Mouse (Mus musculus) splenic B cell, adult 2 months (primary cell): ENCODE results near the gene Prune1.

Experiments
- DNase-seq: peaks from one replicate; pipeline ENCODE4 v3.0.0-alpha.2; 2011; ENCODE audit warnings: low read depth, low spot score
- H3K27me3 ChIP-seq: 2 replicates; pipeline ENCODE4 v1.6.1; 2012; ENCODE audit warnings: mild to moderate bottlenecking, low read length, moderate library complexity, mixed read lengths; ENCODE audit not compliant: control insufficient read depth, poor library complexity, insufficient read depth, severe bottlenecking
- H3K36me3 ChIP-seq: 2 replicates; pipeline ENCODE4 v1.6.1; 2012; ENCODE audit warnings: mild to moderate bottlenecking, low read length, moderate library complexity, mixed read lengths; ENCODE audit not compliant: control insufficient read depth, poor library complexity, insufficient read depth, severe bottlenecking

The Prune1 gene

GRCm38 (mm10) chr3:95275161-95275560 is 6.7 kb downstream of the Prune1 start:
- Histone ChIP-seq H3K27me3 (no peaks in the 10 kb centered on the region), H3K36me3 (no peaks in the 10 kb centered on the region)
- no peak for DNase-seq

- DNase-seq = no peak
- H3K27me3 ChIP-seq = no peaks in the 10 kb centered on the region
These were observed 7.4 kb downstream of the Prune1 start for GRCm38 (mm10) chr3:95274453-95274852.

GRCm38 (mm10) chr3:95273471-95273870 is 8.4 kb downstream of the Prune1 start:
- H3K36me3 ChIP-seq = no peaks in the 10 kb centered on the region
- H3K27me3 ChIP-seq = no peaks in the 10 kb centered on the region
- DNase-seq = no peak

More at GRCm38 (mm10) chr3:95274453-95274852, 7.4 kb downstream of the Prune1 start:
- H3K36me3 ChIP-seq = no peaks in the 10 kb centered on the region

GRCm38 (mm10) chr3:95270766-95271364 is 11.0 kb downstream of the Prune1 start:
- Histone ChIP-seq H3K36me3 (no peaks in the 10 kb centered on the region; the same call in 1 of the 2 replicates), H3K27me3 (no peaks in the 10 kb centered on the region)
- DNase-seq = no peak

- no peak for DNase-seq
- H3K36me3 ChIP-seq = no peaks in the 10 kb centered on the region; the same call in none of the 2 replicates
- H3K27me3 ChIP-seq = no peaks in the 10 kb centered on the region
These were observed 12.1 kb downstream of the Prune1 start for GRCm38 (mm10) chr3:95269789-95270188.

GRCm38 (mm10) chr3:95267855-95268254 is 14.0 kb downstream of the Prune1 start:
- peaks cover 2% of the 10 kb centered on the region for H3K36me3 ChIP-seq

GRCm38 (mm10) chr3:95266052-95266451 is 15.8 kb downstream of the Prune1 start:
- no peak for DNase-seq
- H3K36me3 ChIP-seq = peaks cover 4% of the 10 kb centered on the region

More at GRCm38 (mm10) chr3:95267855-95268254, 14.0 kb downstream of the Prune1 start:
- no peak for DNase-seq
- no peaks in the 10 kb centered on the region for H3K27me3 ChIP-seq

GRCm38 (mm10) chr3:95264724-95265123 is 17.2 kb downstream of the Prune1 start:
- Histone ChIP-seq H3K27me3 (no peaks in the 10 kb centered on the region), H3K36me3 (peaks cover 4% of the 10 kb centered on the region)
- no peak for DNase-seq

More at GRCm38 (mm10) chr3:95266052-95266451, 15.8 kb downstream of the Prune1 start:
- H3K27me3 ChIP-seq = no peaks in the 10 kb centered on the region

- Histone ChIP-seq H3K27me3 (no peaks in the 10 kb centered on the region), H3K36me3 (peaks cover 5% of the 10 kb centered on the region)
- peak; percentile 84 for DNase-seq
These were observed 18.7 kb downstream of the Prune1 start for GRCm38 (mm10) chr3:95263089-95263739.

- peaks cover 9% of the 10 kb centered on the region for H3K36me3 ChIP-seq
- H3K27me3 ChIP-seq = no peaks in the 10 kb centered on the region
- DNase-seq = no peak
These were observed 19.9 kb downstream of the Prune1 start for GRCm38 (mm10) chr3:95261975-95262374.

- no peak for DNase-seq
- H3K36me3 ChIP-seq = peaks cover 6% of the 10 kb centered on the region
- no peaks in the 10 kb centered on the region for H3K27me3 ChIP-seq
These were observed 24.9 kb downstream of the Prune1 start for GRCm38 (mm10) chr3:95256931-95257330.

GRCm38 (mm10) chr3:95250783-95251424 is 31.0 kb downstream of the Prune1 start, which contains the start of gene Bnipl:
Gene Bnipl, minus strand, starts transcription at chr3:95251193.
- Histone ChIP-seq H3K27me3 (no peaks in the 10 kb centered on the region), H3K36me3 (no peaks in the 10 kb centered on the region)
- no peak for DNase-seq

- DNase-seq = no peak
- Histone ChIP-seq H3K36me3 (no peaks in the 10 kb centered on the region), H3K27me3 (no peaks in the 10 kb centered on the region)
These were observed 31.5 kb downstream of the Prune1 start for GRCm38 (mm10) chr3:95250361-95250760.

- DNase-seq = no peak
- Histone ChIP-seq H3K36me3 (no peaks in the 10 kb centered on the region), H3K27me3 (no peaks in the 10 kb centered on the region)
These were observed 34.1 kb downstream of the Prune1 start for GRCm38 (mm10) chr3:95247660-95248336.
